Mouse (Mus musculus): Measurements from ENCODE around the gene Robo4. TPM values are rescaled to one million over a fixed set of nuclear protein-coding genes. Genes with fewer than 3 reads are reported as not detected.

Gene Robo4
- polyA plus RNA-seq, 1 experiment: 11.4 TPM

DNA sequence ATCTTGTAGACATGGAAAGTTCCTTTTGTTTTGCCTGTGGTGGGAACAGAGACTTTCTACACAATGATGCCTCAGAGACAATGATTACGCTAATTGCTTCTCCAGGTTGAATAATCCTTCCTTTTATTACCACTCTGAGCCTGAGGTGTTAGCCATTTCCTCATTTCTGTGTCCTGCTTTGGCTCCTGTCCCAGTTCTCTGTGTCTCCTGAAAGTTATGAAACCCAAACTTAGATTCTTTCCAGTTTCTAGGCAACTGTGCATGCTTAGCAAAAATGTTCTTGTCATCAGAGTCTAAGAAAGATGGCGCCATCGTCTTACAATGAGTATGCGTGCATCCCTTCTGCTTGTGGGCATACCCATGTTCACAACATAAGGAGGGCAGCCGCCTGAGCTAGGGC is 26.0 kb upstream of the Robo4 start:
- Histone ChIP-seq H3K4me1 (ENCODE audit: control insufficient read depth, insufficient read depth, insufficient read length) (no peaks in the 10 kb centered on the region), H3K36me3 (ENCODE audit: control insufficient read depth, insufficient read depth, low read length) (no peaks in the 10 kb centered on the region), H3K27ac (ENCODE audit: insufficient read depth, low read length) (no peak overlapping the region), H3K27me3 (ENCODE audit: control insufficient read depth, insufficient read depth, low read length) (no peaks in the 10 kb centered on the region), H3K4me3 (ENCODE audit: extremely low read depth, insufficient read depth, insufficient read length) (no peak overlapping the region)
- 85% methylated on average over 5 of the region's 5 CpGs for WGBS
- TF ChIP-seq POLR2A (IDR thresholded peaks at IDR 0.05; ENCODE audit: low read depth, low read length): no peak
- no peak for TF ChIP-seq CTCF (IDR thresholded peaks at IDR 0.05; ENCODE audit: extremely low read depth, insufficient read depth, insufficient read length, insufficient replicate concordance)
- DNase-seq (ENCODE audit: low read depth in 1 of 2, low spot score in 2 of 2): no peak

DNA sequence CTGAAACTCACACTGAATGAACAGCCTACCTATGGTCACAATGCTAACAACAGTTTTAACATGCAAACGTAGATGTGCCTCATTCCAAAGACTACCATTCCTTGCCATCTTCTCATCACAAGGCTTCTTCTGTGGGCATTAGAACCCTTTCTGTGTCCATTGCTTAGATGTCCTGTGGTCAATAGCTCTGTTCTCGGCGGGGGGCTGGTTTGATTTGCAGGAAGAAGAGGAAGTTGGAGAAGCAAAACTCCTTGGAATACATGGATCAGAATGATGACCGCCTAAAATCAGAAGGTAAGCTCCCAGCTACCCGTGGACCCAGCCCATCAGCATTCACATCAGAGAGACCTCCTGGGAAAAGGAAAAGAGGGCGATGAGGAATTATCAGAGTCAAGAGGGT is 18.5 kb upstream of the Robo4 start:
- DNase-seq (ENCODE audit: low read depth in 1 of 2, low spot score in 2 of 2): no peak
- Histone ChIP-seq H3K27ac (ENCODE audit: insufficient read depth, low read length) (no peak overlapping the region), H3K4me3 (ENCODE audit: extremely low read depth, insufficient read depth, insufficient read length) (no peak overlapping the region), H3K27me3 (ENCODE audit: control insufficient read depth, insufficient read depth, low read length) (peaks cover 5% of the 10 kb centered on the region), H3K36me3 (ENCODE audit: control insufficient read depth, insufficient read depth, low read length) (no peaks in the 10 kb centered on the region), H3K4me1 (ENCODE audit: control insufficient read depth, insufficient read depth, insufficient read length) (peaks cover 4% of the 10 kb centered on the region; the same call in 1 of the 2 replicates)
- 90% methylated on average over 6 of the region's 6 CpGs for WGBS
- no peak for TF ChIP-seq POLR2A (IDR thresholded peaks at IDR 0.05; ENCODE audit: low read depth, low read length)
- no peak for TF ChIP-seq CTCF (IDR thresholded peaks at IDR 0.05; ENCODE audit: extremely low read depth, insufficient read depth, insufficient read length, insufficient replicate concordance)

DNA sequence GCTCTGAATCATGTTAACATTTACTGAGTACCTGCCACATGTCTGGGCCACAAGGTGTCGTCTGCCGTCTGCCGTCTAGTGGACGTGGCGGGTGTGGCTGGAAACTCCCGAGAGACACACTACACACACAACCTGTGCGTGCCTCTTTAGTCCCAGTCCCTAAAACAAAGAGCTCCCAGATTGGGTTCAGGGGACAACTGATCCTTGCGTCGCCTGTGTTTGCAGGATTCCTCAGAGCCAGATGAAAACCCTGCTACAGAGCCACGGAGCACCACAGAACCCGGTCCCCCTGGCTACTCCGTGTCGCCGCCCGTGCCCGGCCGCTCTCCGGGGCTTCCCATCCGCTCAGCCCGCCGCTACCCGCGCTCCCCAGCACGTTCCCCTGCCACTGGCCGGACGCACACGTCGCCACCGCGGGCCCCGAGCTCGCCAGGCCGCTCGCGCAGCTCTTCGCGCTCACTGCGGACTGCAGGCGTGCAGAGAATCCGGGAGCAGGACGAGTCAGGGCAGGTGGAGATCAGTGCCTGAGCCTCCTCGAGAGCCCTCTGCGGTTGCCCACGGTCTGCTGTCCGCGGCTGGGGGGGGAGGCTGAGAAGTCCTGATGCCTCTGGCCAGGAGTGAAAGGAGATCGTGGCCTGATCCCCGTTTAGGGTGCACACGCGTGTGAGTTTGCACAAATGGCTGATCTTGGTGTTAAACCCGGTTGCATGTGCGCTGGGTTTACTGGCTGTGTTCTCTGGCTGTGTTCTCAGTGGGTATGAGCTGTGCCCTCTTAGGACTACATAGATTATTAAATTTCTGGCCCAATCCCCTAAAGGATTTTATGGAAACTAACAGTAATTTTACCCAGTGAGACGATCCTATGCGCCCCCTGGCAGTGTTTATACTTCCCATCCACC is 17.2 kb upstream of the Robo4 start:
- peaks cover 5% of the 10 kb centered on the region for H3K27me3 ChIP-seq (ENCODE audit: control insufficient read depth, insufficient read depth, low read length)
- no peaks in the 10 kb centered on the region for H3K36me3 ChIP-seq (ENCODE audit: control insufficient read depth, insufficient read depth, low read length)
- no peak overlapping the region for H3K27ac ChIP-seq (ENCODE audit: insufficient read depth, low read length)
- H3K4me1 ChIP-seq (ENCODE audit: control insufficient read depth, insufficient read depth, insufficient read length): peaks cover 4% of the 10 kb centered on the region; the same call in 1 of the 2 replicates
- TF ChIP-seq CTCF (IDR thresholded peaks at IDR 0.05; ENCODE audit: extremely low read depth, insufficient read depth, insufficient read length, insufficient replicate concordance) (no peak), POLR2A (IDR thresholded peaks at IDR 0.05; ENCODE audit: low read depth, low read length) (no peak)
- no peak for DNase-seq (ENCODE audit: low read depth in 1 of 2, low spot score in 2 of 2)
- H3K4me3 ChIP-seq (ENCODE audit: extremely low read depth, insufficient read depth, insufficient read length): no peak overlapping the region
- WGBS: 8% methylated on average over 54 of the region's 54 CpGs

DNA sequence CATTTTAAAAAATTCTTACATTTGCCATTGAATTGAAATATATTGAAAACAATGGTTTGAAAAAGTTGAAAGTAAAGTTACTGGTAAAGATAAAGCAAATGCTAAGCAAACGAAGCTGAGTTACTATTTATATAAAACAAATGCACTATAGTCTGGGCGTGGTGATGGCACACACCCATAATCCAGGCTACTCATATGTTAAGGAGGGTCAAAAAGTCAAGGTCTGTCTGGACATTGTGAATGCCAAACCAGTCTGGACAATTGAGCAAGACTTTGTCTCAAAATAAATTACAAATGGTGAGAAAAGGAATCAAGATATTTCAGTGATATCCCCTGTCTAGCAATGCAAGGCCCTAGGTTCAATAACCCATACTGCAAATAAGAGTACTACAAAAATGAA is 10.8 kb upstream of the Robo4 start:
- TF ChIP-seq POLR2A (IDR thresholded peaks at IDR 0.05; ENCODE audit: low read depth, low read length): no peak
- TF ChIP-seq CTCF (IDR thresholded peaks at IDR 0.05; ENCODE audit: extremely low read depth, insufficient read depth, insufficient read length, insufficient replicate concordance): no peak
- DNase-seq (ENCODE audit: low read depth in 1 of 2, low spot score in 2 of 2): no peak
- 85% methylated on average over 2 of the region's 2 CpGs for WGBS
- Histone ChIP-seq H3K4me3 (ENCODE audit: extremely low read depth, insufficient read depth, insufficient read length) (no peak overlapping the region), H3K27ac (ENCODE audit: insufficient read depth, low read length) (no peak overlapping the region), H3K27me3 (ENCODE audit: control insufficient read depth, insufficient read depth, low read length) (no peaks in the 10 kb centered on the region), H3K36me3 (ENCODE audit: control insufficient read depth, insufficient read depth, low read length) (no peaks in the 10 kb centered on the region), H3K4me1 (ENCODE audit: control insufficient read depth, insufficient read depth, insufficient read length) (no peaks in the 10 kb centered on the region)

DNA sequence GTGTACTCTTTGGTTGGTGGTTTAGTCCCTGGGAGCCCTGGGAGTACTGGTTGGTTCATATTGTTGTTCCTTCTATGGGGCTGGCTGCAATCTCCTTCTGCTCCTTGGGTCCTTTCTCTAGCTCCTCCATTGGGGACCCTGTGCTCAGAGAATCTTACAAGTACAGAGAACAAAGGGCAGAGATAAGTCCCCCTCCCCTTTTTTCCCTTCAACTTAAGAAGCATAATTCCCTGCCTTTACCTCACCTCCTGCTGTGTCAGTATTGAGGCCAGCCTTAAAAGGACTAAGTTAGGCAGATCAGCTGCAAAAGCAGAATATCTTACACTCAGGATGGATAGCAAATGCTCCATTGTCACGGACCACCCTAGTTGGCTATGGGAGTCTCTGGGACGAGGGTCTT is 9.6 kb upstream of the Robo4 start:
- Histone ChIP-seq H3K36me3 (ENCODE audit: control insufficient read depth, insufficient read depth, low read length) (no peaks in the 10 kb centered on the region), H3K4me1 (ENCODE audit: control insufficient read depth, insufficient read depth, insufficient read length) (no peaks in the 10 kb centered on the region), H3K4me3 (ENCODE audit: extremely low read depth, insufficient read depth, insufficient read length) (no peak overlapping the region), H3K27me3 (ENCODE audit: control insufficient read depth, insufficient read depth, low read length) (no peaks in the 10 kb centered on the region), H3K27ac (ENCODE audit: insufficient read depth, low read length) (no peak overlapping the region)
- no peak for DNase-seq (ENCODE audit: low read depth in 1 of 2, low spot score in 2 of 2)
- 91% methylated on average over 2 of the region's 2 CpGs for WGBS
- TF ChIP-seq POLR2A (IDR thresholded peaks at IDR 0.05; ENCODE audit: low read depth, low read length): no peak
- TF ChIP-seq CTCF (IDR thresholded peaks at IDR 0.05; ENCODE audit: extremely low read depth, insufficient read depth, insufficient read length, insufficient replicate concordance): no peak

DNA sequence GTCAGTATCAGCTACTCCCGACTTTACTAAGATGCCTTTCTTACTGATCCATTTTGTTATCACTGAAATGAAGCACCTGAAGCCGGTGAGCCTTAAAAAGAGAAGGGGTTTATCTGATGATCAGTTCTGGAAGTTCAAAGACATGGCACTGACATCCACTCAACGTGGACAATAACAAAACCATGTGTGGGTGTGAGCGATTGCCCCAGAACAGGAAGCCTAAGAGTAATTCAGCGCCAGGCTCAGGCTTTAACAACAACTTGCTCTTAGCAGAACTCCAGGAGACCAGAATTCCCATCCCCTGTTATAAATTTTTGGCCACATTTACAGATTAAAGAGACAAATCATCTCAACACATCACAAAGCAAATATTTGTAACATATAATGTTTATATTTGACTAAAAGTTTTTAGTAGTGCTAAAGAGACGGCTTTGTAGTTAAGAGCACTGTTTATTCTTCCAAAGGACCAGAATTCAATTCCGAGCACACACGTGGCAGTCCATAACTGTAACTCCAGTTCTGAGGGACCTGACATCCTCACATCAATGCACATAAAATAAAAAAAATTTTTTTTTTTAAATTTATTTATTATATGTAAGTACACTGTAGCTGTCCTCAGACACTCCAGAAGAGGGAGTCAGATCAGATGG is 8.1 kb upstream of the Robo4 start:
- no peak for TF ChIP-seq CTCF (IDR thresholded peaks at IDR 0.05; ENCODE audit: extremely low read depth, insufficient read depth, insufficient read length, insufficient replicate concordance)
- H3K27ac ChIP-seq (ENCODE audit: insufficient read depth, low read length): no peak overlapping the region

DNA sequence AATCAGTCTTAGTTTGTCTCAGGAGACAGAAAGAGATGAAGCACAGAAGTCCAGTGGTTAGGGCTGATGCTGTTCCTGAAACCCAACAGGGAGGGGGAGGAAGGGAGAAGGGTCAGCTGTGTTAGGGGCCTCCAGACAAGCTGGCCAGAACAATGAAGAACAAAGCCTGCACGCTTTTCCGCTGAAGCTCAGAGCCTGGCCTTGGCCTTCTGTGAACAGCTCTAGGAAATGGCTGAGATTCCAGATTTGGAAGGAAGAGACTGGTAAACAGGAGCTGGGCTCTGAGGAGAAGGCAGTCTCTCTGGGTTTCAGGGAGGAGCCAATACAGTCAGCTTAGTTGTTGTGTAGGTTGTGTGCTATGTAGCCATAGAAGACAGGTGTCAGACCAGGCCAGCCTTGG is 1.1 kb upstream of the Robo4 start:
- no peak for DNase-seq (ENCODE audit: low read depth in 1 of 2, low spot score in 2 of 2)
- no peaks in the 10 kb centered on the region for H3K4me1 ChIP-seq (ENCODE audit: control insufficient read depth, insufficient read depth, insufficient read length)
- H3K36me3 ChIP-seq (ENCODE audit: control insufficient read depth, insufficient read depth, low read length): no peaks in the 10 kb centered on the region
- no peak overlapping the region for H3K4me3 ChIP-seq (ENCODE audit: extremely low read depth, insufficient read depth, insufficient read length)
- TF ChIP-seq POLR2A (IDR thresholded peaks at IDR 0.05; ENCODE audit: low read depth, low read length): no peak
- TF ChIP-seq CTCF (IDR thresholded peaks at IDR 0.05; ENCODE audit: extremely low read depth, insufficient read depth, insufficient read length, insufficient replicate concordance): no peak
- WGBS: 93% methylated on average over 2 of the region's 2 CpGs
- H3K27ac ChIP-seq (ENCODE audit: insufficient read depth, low read length): no peak overlapping the region
- no peaks in the 10 kb centered on the region for H3K27me3 ChIP-seq (ENCODE audit: control insufficient read depth, insufficient read depth, low read length)

More for the DNA sequence above, 8.1 kb upstream of the Robo4 start:
- H3K4me1 ChIP-seq (ENCODE audit: control insufficient read depth, insufficient read depth, insufficient read length): no peaks in the 10 kb centered on the region
- WGBS: 77% methylated on average over 8 of the region's 8 CpGs
- H3K27me3 ChIP-seq (ENCODE audit: control insufficient read depth, insufficient read depth, low read length): no peaks in the 10 kb centered on the region
- no peaks in the 10 kb centered on the region for H3K36me3 ChIP-seq (ENCODE audit: control insufficient read depth, insufficient read depth, low read length)
- DNase-seq (ENCODE audit: low read depth in 1 of 2, low spot score in 2 of 2): no peak
- H3K4me3 ChIP-seq (ENCODE audit: extremely low read depth, insufficient read depth, insufficient read length): no peak overlapping the region
